Mouse (Mus musculus): Measurements from ENCODE around the gene Trpd52l3.

DNA sequence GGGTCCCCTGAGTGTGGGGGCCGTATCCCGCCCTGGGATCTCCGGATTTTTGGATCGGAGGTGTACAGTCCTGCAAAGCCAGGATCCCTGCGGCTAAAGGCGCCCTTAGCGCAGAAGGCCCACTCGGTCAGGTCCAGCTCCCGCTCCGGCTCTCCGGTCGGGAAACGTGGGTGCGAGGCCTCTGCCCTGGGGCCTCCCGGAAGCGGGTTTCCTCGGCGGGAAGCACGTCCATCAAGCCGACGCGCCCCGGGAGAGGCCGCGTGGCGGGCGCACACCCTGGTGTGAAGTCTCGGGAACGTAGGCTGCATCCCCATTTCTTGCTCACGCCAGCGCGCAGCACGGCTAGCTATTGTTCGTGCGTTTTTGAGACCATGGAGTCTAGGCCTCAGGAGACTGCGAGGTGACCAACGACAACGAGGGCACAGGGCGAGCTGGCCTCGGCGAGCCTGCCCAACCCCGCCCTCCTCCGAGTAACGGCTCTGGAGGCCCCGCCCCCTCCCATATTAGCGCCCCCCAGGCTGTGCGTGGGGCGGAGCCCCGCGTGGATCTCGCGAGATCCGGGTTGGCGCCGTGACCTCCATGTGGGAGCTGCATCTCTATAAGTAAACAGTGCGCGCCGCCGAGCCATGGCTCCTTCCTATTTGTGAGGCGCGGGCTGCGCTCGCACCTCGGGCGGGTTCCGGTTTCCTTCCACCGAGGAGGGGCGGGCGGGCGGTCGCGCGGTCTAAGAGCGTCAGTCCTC is 26.5 kb downstream of the Trpd52l3 start, which contains the start of gene Uhrf2:
- TF ChIP-seq ZNF384 (IDR thresholded peaks at IDR 0.05; ENCODE audit: low read depth, low read length) (no peak), ZC3H11A (IDR thresholded peaks at IDR 0.05; ENCODE audit: borderline replicate concordance, low read depth, low read length) (no peak), MAFK (IDR thresholded peaks at IDR 0.05; ENCODE audit: insufficient read depth, low read depth, low read length) (no peak), CHD2 (IDR thresholded peaks at IDR 0.05; ENCODE audit: low read depth, low read length) (peak; percentile 99), HCFC1 (IDR thresholded peaks at IDR 0.05; ENCODE audit: borderline replicate concordance, insufficient read depth, low read length) (peak; percentile 11; the same call in 1 of the 2 replicates)
